Mouse (Mus musculus): ENCODE measurements around the gene Mcrip1.

DNA sequence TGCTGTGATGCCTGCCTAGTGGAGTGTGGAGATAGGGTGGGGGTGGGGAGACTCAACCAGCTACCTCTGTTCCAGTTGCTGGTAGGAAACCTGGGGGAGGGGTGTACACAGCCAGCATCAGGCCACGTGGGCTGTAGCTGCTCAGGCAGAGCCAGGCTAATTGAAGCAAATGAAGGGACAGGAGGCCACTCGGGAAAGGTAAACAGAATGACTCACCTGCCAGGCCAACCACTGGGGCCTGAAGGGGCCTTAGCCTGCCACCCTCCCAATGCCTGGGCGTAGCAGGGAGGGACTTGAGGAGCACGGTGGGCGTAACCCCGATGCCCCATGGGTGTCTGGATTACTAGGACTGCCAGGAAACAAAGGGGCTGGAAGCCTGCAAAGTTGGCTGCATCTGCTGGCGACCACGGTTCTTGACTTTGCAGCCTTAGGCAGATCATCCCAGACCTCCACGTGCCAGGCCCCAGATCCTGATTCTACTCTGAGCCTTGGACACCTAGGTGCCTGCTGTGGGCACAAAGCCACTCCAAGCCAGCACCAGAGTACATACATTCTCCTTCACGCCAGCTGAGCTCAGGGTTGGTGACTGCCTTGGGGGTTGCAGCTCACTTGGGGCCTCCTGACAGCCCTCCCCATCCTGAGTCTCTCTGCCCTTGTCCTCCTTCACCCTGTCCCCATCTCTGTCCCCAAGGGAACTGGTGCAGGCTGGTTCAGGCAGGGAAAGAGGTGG, 10.1 kb downstream of the Mcrip1 start:
- TF ChIP-seq POLR2A (IDR thresholded peaks at IDR 0.05; ENCODE audit: low read depth, low read length) (no peak), CTCF (IDR thresholded peaks at IDR 0.05; ENCODE audit: extremely low read depth, insufficient read length, insufficient replicate concordance, low read depth, low read length) (no peak)

Data from small intestine, adult 2 months (tissue).